Mouse (Mus musculus) embryonic facial prominence, embryonic 14.5 days (tissue): ENCODE measurements around the gene Rai14. TPM values are rescaled to one million over a fixed set of nuclear protein-coding genes. Genes with fewer than 3 reads are reported as not detected.
A peak's percentile ranks its signal among the peaks of the same experiment; 100 is the strongest.

Experiments
- ATAC-seq: fragments of 200-750 bp; cut with Nextera tagmentation; 2 replicates; pipeline ENCODE4 v1.8.0; 2017; ENCODE audit warnings: low read depth, moderate number of reproducible peaks, moderate TSS enrichment
- DNase-seq: peaks from one replicate; pipeline ENCODE4 v3.0.0-alpha.2; 2015; ENCODE audit warnings: low spot score
- H3K27ac ChIP-seq: fragments of 300-500 bp; sonication (generic); replicated peaks from 2 replicates; pipeline ENCODE4 v1.5.1; 2014; ENCODE audit warnings: low read depth, mild to moderate bottlenecking, low read length, moderate library complexity
- H3K27me3 ChIP-seq: fragments of 300-500 bp; sonication (generic); replicated peaks from 2 replicates; pipeline ENCODE4 v1.6.1; 2014; ENCODE audit warnings: low read length; ENCODE audit not compliant: control insufficient read depth, insufficient read depth
- H3K36me3 ChIP-seq: fragments of 300-500 bp; sonication (generic); 2 replicates; pipeline ENCODE4 v1.6.1; 2014; ENCODE audit warnings: low read length, mixed read lengths; ENCODE audit not compliant: control insufficient read depth, insufficient read depth
- H3K4me1 ChIP-seq: fragments of 300-500 bp; sonication (generic); 2 replicates; pipeline ENCODE4 v1.6.1; 2014; ENCODE audit warnings: antibody characterized with exemption, low read length; ENCODE audit not compliant: control insufficient read depth, insufficient read depth
- H3K4me2 ChIP-seq: fragments of 300-500 bp; sonication (generic); 2 replicates; pipeline ENCODE4 v1.6.1; 2014; ENCODE audit warnings: low read depth, mild to moderate bottlenecking, low read length, moderate library complexity, mixed read lengths
- H3K4me3 ChIP-seq: fragments of 300-500 bp; sonication (generic); 2 replicates; pipeline ENCODE4 v1.5.1; 2014; ENCODE audit warnings: low read depth, mild to moderate bottlenecking, low read length
- H3K9ac ChIP-seq: fragments of 300-500 bp; sonication (generic); 2 replicates; pipeline ENCODE4 v1.6.1; 2014; ENCODE audit warnings: low read depth, mild to moderate bottlenecking, low read length, moderate library complexity, mixed read lengths
- H3K9me3 ChIP-seq: fragments of 300-500 bp; sonication (generic); 2 replicates; pipeline ENCODE4 v1.6.1; 2016; ENCODE audit warnings: low read length; ENCODE audit not compliant: control insufficient read depth
- WGBS: fragments of 180-500 bp; shearing (Covaris S2); extraction: QIAGEN DNeasy Blood & Tissue Kit; methylation state at CpG from one replicate; pipeline ENCODE4 v1.1.7; 2014; 5-methylcytosine and 5-hydroxymethylcytosine counted together
- polyA plus RNA-seq: library from polyadenylated mRNA; unstranded; fragments of >200 nt; fragmentation: Nextera tagmentation; extraction: Ambion mirVana; gene quantifications from 2 replicates; pipeline ENCODE4 v1.2.1, GENCODE M21; 2014

Rai14 gene
- polyA plus RNA-seq, 1 experiment from 2014 or later: 52.4 TPM

GRCm38 (mm10) chr15:10579159-10579558, 135.3 kb downstream of the Rai14 start:
- Histone ChIP-seq H3K36me3 (peaks cover 60% of the 10 kb centered on the region), H3K4me2 (no peak overlapping the region), H3K27ac (no peak overlapping the region), H3K4me3 (no peak overlapping the region), H3K27me3 (no peaks in the 10 kb centered on the region), H3K9me3 (no peaks in the 10 kb centered on the region), H3K9ac (no peak overlapping the region), H3K4me1 (no peaks in the 10 kb centered on the region)
- DNase-seq (no peak), ATAC-seq (no peak)
- 88% methylated on average over 3 of the region's 3 CpGs for WGBS

- Histone ChIP-seq H3K36me3 (peaks cover 43% of the 10 kb centered on the region), H3K4me1 (no peaks in the 10 kb centered on the region), H3K4me3 (no peak overlapping the region), H3K4me2 (no peak overlapping the region), H3K9ac (no peak overlapping the region), H3K9me3 (0 out of 2 replicates have a peak, but pooled peaks cover 10% of the 10 kb centered on the region), H3K27me3 (no peaks in the 10 kb centered on the region), H3K27ac (no peak overlapping the region)
- 85% methylated on average over 7 of the region's 7 CpGs for WGBS
- DNase-seq: no peak
- ATAC-seq: no peak
Observed at GRCm38 (mm10) chr15:10566486-10566885, 147.9 kb downstream of the Rai14 start.

DNA sequence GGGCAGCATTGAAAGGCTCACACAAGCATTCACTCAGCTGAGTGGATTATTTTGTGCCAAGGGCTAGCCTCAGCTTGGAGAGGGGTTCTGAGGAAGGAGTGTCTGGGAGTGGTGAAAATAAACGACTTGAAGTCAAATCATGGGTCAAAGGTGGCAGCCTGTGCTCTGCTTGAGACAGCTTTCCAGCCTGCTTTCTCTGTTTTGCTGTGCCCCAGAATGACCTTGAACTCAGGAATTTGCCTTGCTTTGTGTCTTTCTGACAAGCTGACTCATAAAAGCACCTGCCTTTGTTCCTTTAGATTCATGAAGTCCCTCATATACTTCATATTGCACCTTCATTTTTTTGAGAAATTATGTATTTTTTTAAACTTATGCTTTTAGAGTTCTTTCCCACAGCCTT, 150.2 kb downstream of the Rai14 start:
- Histone ChIP-seq H3K9me3 (0 out of 2 replicates have a peak, but pooled peaks cover 10% of the 10 kb centered on the region), H3K27me3 (no peaks in the 10 kb centered on the region), H3K27ac (no peak overlapping the region), H3K36me3 (peaks cover 21% of the 10 kb centered on the region), H3K9ac (no peak overlapping the region), H3K4me2 (no peak overlapping the region), H3K4me3 (no peak overlapping the region), H3K4me1 (no peaks in the 10 kb centered on the region)
- 19% methylated on average over 1 of the region's 1 CpGs for WGBS
- no peak for DNase-seq
- no peak for ATAC-seq

GRCm38 (mm10) chr15:10562281-10562680, 152.1 kb downstream of the Rai14 start:
- H3K27ac ChIP-seq: no peak overlapping the region
- no peak for ATAC-seq
- no peak overlapping the region for H3K9ac ChIP-seq
- no peak overlapping the region for H3K4me2 ChIP-seq
- DNase-seq: no peak
- H3K36me3 ChIP-seq: peaks cover 3% of the 10 kb centered on the region
- H3K4me1 ChIP-seq: no peaks in the 10 kb centered on the region
- H3K4me3 ChIP-seq: no peak overlapping the region
- no peaks in the 10 kb centered on the region for H3K27me3 ChIP-seq
- H3K9me3 ChIP-seq: 0 out of 2 replicates have a peak, but pooled peaks cover under 1% of the 10 kb centered on the region

GRCm38 (mm10) chr15:10560005-10560404, 154.4 kb downstream of the Rai14 start:
- H3K4me1 ChIP-seq: no peaks in the 10 kb centered on the region
- ATAC-seq (no peak), DNase-seq (no peak)
- 94% methylated on average over 7 of the region's 7 CpGs for WGBS
- H3K4me2 ChIP-seq: no peak overlapping the region
- H3K4me3 ChIP-seq: no peak overlapping the region
- H3K36me3 ChIP-seq: no peaks in the 10 kb centered on the region
- no peak overlapping the region for H3K9ac ChIP-seq
- H3K27me3 ChIP-seq: no peaks in the 10 kb centered on the region
- no peak overlapping the region for H3K27ac ChIP-seq
- no peaks in the 10 kb centered on the region for H3K9me3 ChIP-seq

GRCm38 (mm10) chr15:10558465-10558864, 156.0 kb downstream of the Rai14 start, which contains the start of gene Ttc23l:
Gene Ttc23l, minus strand, starts transcription at chr15:10558668.
- ATAC-seq (no peak), DNase-seq (no peak)
- Histone ChIP-seq H3K27ac (no peak within 1 kb of the TSS), H3K4me1 (no peaks in the 10 kb centered on the region), H3K27me3 (no peaks in the 10 kb centered on the region), H3K4me3 (no peak within 1 kb of the TSS), H3K36me3 (no peaks in the 10 kb centered on the region), H3K9me3 (no peaks in the 10 kb centered on the region), H3K9ac (no peak within 1 kb of the TSS), H3K4me2 (no peak within 1 kb of the TSS)
- 82% methylated on average over 13 of the region's 13 CpGs for WGBS

GRCm38 (mm10) chr15:10554336-10554735, 160.1 kb downstream of the Rai14 start:
- H3K9me3 ChIP-seq: no peaks in the 10 kb centered on the region
- H3K4me2 ChIP-seq: no peak overlapping the region
- no peaks in the 10 kb centered on the region for H3K36me3 ChIP-seq
- ATAC-seq (no peak), DNase-seq (no peak)
- no peak overlapping the region for H3K4me3 ChIP-seq
- no peaks in the 10 kb centered on the region for H3K27me3 ChIP-seq
- no peaks in the 10 kb centered on the region for H3K4me1 ChIP-seq
- H3K9ac ChIP-seq: no peak overlapping the region
- no peak overlapping the region for H3K27ac ChIP-seq

DNA sequence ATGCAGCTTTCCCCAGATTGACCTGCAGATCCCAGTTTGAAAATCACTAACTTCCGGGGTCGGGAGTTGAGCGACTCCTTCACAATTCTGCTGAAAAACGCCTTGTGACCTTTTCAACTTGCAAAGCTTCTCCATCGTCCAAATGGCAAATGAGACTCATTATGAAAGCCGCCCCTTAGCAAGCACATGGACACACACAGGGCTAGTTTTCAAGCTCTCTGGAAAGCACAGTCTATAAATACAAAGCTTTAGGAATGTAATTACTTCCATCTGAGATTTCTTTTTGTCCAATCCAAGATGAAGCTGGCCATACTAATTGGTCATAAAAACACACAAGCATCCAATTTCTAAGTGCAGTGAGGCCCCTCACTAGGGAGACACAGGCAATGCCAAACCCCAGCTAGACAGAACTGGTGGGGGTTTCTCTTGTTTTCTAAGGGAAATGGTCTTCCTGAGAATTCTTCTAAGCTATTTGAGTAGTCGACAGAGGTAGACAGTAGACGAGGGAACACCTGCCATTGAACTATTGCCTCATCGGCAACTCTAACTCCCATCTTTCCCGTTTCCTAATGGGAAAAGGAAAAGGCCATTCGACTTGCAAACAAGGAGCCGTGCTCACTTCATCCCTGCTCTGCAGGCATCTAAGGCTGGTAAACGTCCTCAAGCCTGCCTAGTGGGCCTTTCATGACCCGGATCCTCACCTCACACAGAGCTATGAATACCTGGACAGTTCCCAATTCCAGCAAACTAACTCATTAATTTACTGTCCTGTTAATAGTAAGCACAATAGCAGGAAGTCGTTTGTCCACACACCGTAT, 173.9 kb downstream of the Rai14 start:
- 51% methylated on average over 16 of the region's 16 CpGs for WGBS
- DNase-seq (peak; percentile 84), ATAC-seq (peak; percentile 84)
- H3K4me1 ChIP-seq: peaks cover 14% of the 10 kb centered on the region
- no peaks in the 10 kb centered on the region for H3K9me3 ChIP-seq
- peak overlapping the region; percentile 76 for H3K27ac ChIP-seq
- H3K4me2 ChIP-seq: no peak overlapping the region
- H3K27me3 ChIP-seq: no peaks in the 10 kb centered on the region
- H3K36me3 ChIP-seq: no peaks in the 10 kb centered on the region
- no peak overlapping the region for H3K9ac ChIP-seq
- H3K4me3 ChIP-seq: no peak overlapping the region

- H3K9me3 ChIP-seq: no peaks in the 10 kb centered on the region
- H3K27me3 ChIP-seq: no peaks in the 10 kb centered on the region
- H3K9ac ChIP-seq: no peak overlapping the region
- WGBS: 42% methylated on average over 7 of the region's 7 CpGs
- H3K4me3 ChIP-seq: no peak overlapping the region
- H3K4me2 ChIP-seq: no peak overlapping the region
- no peaks in the 10 kb centered on the region for H3K36me3 ChIP-seq
- DNase-seq (peak; percentile 76), ATAC-seq (peak; percentile 18; the same call in 1 of the 2 replicates)
- peaks cover 13% of the 10 kb centered on the region for H3K4me1 ChIP-seq
- H3K27ac ChIP-seq: 0 out of 2 replicates have a peak overlapping the region, but pooled peaks have one; percentile 3
Observed at GRCm38 (mm10) chr15:10535969-10536368, 178.5 kb downstream of the Rai14 start.
